Mouse (Mus musculus): ENCODE data around the gene Gm45234. TPM values are rescaled to one million over a fixed set of nuclear protein-coding genes. Genes with fewer than 3 reads are reported as not detected.

The Gm45234 gene
- polyA plus RNA-seq, 2 experiments = not detected

DNA sequence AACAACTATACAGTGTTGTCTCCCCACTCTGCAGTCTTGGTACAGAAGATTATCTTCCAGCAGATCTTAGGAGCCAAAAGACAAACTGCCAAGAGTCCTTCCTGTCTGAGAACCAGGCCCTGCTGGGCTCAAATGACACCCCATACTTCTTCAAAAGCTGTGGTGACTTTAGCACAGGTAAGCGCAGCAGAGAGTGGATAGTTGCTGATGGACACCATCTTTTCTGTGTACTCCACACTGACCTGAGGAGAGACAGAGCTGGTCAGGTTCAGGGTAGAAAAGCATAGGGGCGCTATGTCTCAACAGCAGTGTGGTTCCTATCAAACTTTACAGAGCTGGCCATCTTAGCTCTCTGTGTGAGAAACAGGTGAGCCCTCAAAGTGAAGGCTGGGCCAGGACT lies 51.4 kb downstream of the Gm45234 start:
- H3K27ac ChIP-seq (replicated peaks; ENCODE audit: low read depth, low read length) = no peak overlapping the region
- H3K27me3 ChIP-seq (ENCODE audit: control insufficient read depth, insufficient read depth, low read length) = no peaks in the 10 kb centered on the region
- no peak overlapping the region for H3K9ac ChIP-seq (ENCODE audit: low read depth, low read length, severe bottlenecking)
- H3K36me3 ChIP-seq (ENCODE audit: control insufficient read depth, insufficient read depth, low read length) = peaks cover 79% of the 10 kb centered on the region
- no peak for TF ChIP-seq POLR2A (IDR thresholded peaks at IDR 0.05; ENCODE audit: borderline replicate concordance, extremely low read depth, insufficient read depth, insufficient read length)
- DNase-seq (ENCODE audit: low spot score) (no peak), ATAC-seq (ENCODE audit: low FRiP score, low read depth) (no peak)
- WGBS = 98% methylated on average over 2 of the region's 2 CpGs
- H3K9me3 ChIP-seq (ENCODE audit: control insufficient read depth, low read length) = no peaks in the 10 kb centered on the region
- no peaks in the 10 kb centered on the region for H3K4me1 ChIP-seq (ENCODE audit: control insufficient read depth, insufficient read depth, low read length)
- no peak overlapping the region for H3K4me2 ChIP-seq (replicated peaks; ENCODE audit: low read depth, low read length, severe bottlenecking)
- H3K4me3 ChIP-seq (replicated peaks; ENCODE audit: low read length) = no peak overlapping the region

GRCm38 (mm10) chr6:124703789-124704188 lies 52.0 kb downstream of the Gm45234 start:
- WGBS = 81% methylated on average over 7 of the region's 7 CpGs
- TF ChIP-seq POLR2A (IDR thresholded peaks at IDR 0.05; ENCODE audit: borderline replicate concordance, extremely low read depth, insufficient read depth, insufficient read length) = no peak
- H3K36me3 ChIP-seq (ENCODE audit: control insufficient read depth, insufficient read depth, low read length) = peaks cover 81% of the 10 kb centered on the region
- no peak overlapping the region for H3K9ac ChIP-seq (ENCODE audit: low read depth, low read length, severe bottlenecking)
- H3K27me3 ChIP-seq (ENCODE audit: control insufficient read depth, insufficient read depth, low read length) = no peaks in the 10 kb centered on the region
- no peak overlapping the region for H3K4me3 ChIP-seq (replicated peaks; ENCODE audit: low read length)
- DNase-seq (ENCODE audit: low spot score) (no peak), ATAC-seq (ENCODE audit: low FRiP score, low read depth) (no peak)
- no peaks in the 10 kb centered on the region for H3K4me1 ChIP-seq (ENCODE audit: control insufficient read depth, insufficient read depth, low read length)
- no peaks in the 10 kb centered on the region for H3K9me3 ChIP-seq (ENCODE audit: control insufficient read depth, low read length)
- no peak overlapping the region for H3K27ac ChIP-seq (replicated peaks; ENCODE audit: low read depth, low read length)
- H3K4me2 ChIP-seq (replicated peaks; ENCODE audit: low read depth, low read length, severe bottlenecking) = no peak overlapping the region

DNA sequence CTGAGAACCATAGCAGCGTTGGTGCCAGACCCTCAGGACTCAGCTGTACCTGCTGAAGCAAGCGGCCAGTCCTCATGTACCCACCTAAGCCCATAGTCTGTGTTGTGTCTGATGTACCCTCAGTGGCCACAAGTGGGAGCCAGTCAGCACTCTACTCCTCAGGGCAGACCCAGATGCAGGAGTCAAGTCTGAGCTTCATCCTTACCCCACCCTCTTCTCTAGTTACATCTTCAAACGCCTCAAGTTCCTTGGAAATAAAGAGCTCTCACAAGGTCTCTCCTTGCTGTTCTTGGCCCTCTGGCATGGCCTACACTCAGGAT lies 53.1 kb downstream of the Gm45234 start:
- Histone ChIP-seq H3K4me3 (replicated peaks; ENCODE audit: low read length) (no peak overlapping the region), H3K27ac (replicated peaks; ENCODE audit: low read depth, low read length) (no peak overlapping the region), H3K27me3 (ENCODE audit: control insufficient read depth, insufficient read depth, low read length) (no peaks in the 10 kb centered on the region), H3K36me3 (ENCODE audit: control insufficient read depth, insufficient read depth, low read length) (peaks cover 74% of the 10 kb centered on the region), H3K4me2 (replicated peaks; ENCODE audit: low read depth, low read length, severe bottlenecking) (no peak overlapping the region), H3K9me3 (ENCODE audit: control insufficient read depth, low read length) (no peaks in the 10 kb centered on the region), H3K9ac (ENCODE audit: low read depth, low read length, severe bottlenecking) (no peak overlapping the region), H3K4me1 (ENCODE audit: control insufficient read depth, insufficient read depth, low read length) (no peaks in the 10 kb centered on the region)
- DNase-seq (ENCODE audit: low spot score) (peak; percentile 63), ATAC-seq (ENCODE audit: low FRiP score, low read depth) (peak; percentile 53; the same call in 1 of the 2 replicates)
- TF ChIP-seq POLR2A (IDR thresholded peaks at IDR 0.05; ENCODE audit: borderline replicate concordance, extremely low read depth, insufficient read depth, insufficient read length) = no peak
- WGBS = 56% methylated on average over 3 of the region's 3 CpGs

DNA sequence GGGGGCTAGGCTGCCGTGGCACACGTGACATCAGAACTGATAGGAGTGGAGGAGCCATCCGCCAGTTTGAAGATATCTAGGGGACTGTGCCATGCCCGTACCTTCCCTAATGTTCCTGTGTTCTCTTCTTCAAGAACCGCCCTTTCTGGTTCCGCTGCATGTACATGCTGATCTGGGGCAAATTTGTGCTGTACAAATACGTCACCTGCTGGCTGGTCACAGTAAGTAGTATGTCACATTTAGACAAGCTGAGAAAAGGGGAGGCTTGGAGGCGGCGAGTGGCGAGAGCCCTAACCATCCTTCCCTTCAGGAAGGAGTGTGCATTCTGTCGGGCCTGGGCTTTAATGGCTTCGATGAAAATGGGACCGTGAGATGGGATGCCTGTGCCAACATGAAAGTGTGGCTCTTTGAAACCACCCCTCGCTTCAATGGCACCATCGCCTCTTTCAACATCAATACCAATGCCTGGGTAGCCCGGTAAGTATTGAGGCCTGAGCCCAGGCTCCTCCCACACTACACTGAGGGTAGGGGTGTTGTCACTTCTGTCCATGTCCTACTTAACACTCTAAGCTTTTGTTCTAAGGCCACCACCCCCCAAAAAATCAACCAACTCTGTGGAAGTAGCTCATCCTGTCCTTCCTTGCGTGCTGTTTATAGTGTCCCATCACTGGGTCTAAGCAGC lies 53.6 kb downstream of the Gm45234 start:
- Histone ChIP-seq H3K4me1 (ENCODE audit: control insufficient read depth, insufficient read depth, low read length) (no peaks in the 10 kb centered on the region), H3K27me3 (ENCODE audit: control insufficient read depth, insufficient read depth, low read length) (no peaks in the 10 kb centered on the region), H3K4me3 (replicated peaks; ENCODE audit: low read length) (no peak overlapping the region), H3K4me2 (replicated peaks; ENCODE audit: low read depth, low read length, severe bottlenecking) (no peak overlapping the region), H3K36me3 (ENCODE audit: control insufficient read depth, insufficient read depth, low read length) (peaks cover 70% of the 10 kb centered on the region), H3K9me3 (ENCODE audit: control insufficient read depth, low read length) (no peaks in the 10 kb centered on the region), H3K9ac (ENCODE audit: low read depth, low read length, severe bottlenecking) (no peak overlapping the region), H3K27ac (replicated peaks; ENCODE audit: low read depth, low read length) (no peak overlapping the region)
- WGBS = 91% methylated on average over 17 of the region's 17 CpGs
- DNase-seq (ENCODE audit: low spot score) = no peak
- ATAC-seq (ENCODE audit: low FRiP score, low read depth) = no peak
- no peak for TF ChIP-seq POLR2A (IDR thresholded peaks at IDR 0.05; ENCODE audit: borderline replicate concordance, extremely low read depth, insufficient read depth, insufficient read length)

- no peak for ATAC-seq (ENCODE audit: low FRiP score, low read depth)
- H3K4me1 ChIP-seq (ENCODE audit: control insufficient read depth, insufficient read depth, low read length) = no peaks in the 10 kb centered on the region
- 81% methylated on average over 8 of the region's 8 CpGs for WGBS
- H3K4me3 ChIP-seq (replicated peaks; ENCODE audit: low read length) = no peak overlapping the region
- no peaks in the 10 kb centered on the region for H3K27me3 ChIP-seq (ENCODE audit: control insufficient read depth, insufficient read depth, low read length)
- peaks cover 69% of the 10 kb centered on the region for H3K36me3 ChIP-seq (ENCODE audit: control insufficient read depth, insufficient read depth, low read length)
- H3K4me2 ChIP-seq (replicated peaks; ENCODE audit: low read depth, low read length, severe bottlenecking) = no peak overlapping the region
- TF ChIP-seq POLR2A (IDR thresholded peaks at IDR 0.05; ENCODE audit: borderline replicate concordance, extremely low read depth, insufficient read depth, insufficient read length) = no peak
- no peaks in the 10 kb centered on the region for H3K9me3 ChIP-seq (ENCODE audit: control insufficient read depth, low read length)
- no peak overlapping the region for H3K27ac ChIP-seq (replicated peaks; ENCODE audit: low read depth, low read length)
- H3K9ac ChIP-seq (ENCODE audit: low read depth, low read length, severe bottlenecking) = no peak overlapping the region
- DNase-seq (ENCODE audit: low spot score) = no peak
Measured at GRCm38 (mm10) chr6:124701338-124701737, 54.5 kb downstream of the Gm45234 start.
